Mouse (Mus musculus): Measurements from ENCODE around the gene Itpr1.

Itpr1 gene

DNA sequence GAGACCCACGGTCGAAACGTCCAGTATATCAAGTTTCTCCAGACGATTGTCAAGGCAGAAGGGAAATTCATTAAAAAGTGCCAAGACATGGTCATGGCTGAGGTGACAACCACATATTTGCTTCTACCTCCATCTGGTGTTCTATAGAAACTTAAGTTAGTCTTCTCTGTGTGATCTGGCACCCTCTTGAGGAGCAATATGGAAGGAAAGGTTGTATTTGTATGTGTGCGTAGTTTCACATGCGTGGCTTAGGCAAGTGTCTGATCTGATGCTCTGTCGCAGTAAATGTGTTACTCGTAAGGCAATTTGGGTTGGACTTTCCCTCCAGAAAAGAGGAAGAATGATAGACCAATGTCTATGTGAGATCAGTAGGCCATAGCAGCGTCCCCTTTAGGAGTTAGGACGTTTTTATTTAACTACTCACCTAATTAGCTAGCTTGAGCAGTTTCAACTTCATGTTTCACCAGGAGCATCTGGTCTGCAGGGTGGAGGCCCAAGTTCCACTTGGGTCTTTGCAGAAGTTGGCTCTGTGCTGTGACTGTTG, 188.6 kb downstream of the Itpr1 start:
- no peak for DNase-seq

DNA sequence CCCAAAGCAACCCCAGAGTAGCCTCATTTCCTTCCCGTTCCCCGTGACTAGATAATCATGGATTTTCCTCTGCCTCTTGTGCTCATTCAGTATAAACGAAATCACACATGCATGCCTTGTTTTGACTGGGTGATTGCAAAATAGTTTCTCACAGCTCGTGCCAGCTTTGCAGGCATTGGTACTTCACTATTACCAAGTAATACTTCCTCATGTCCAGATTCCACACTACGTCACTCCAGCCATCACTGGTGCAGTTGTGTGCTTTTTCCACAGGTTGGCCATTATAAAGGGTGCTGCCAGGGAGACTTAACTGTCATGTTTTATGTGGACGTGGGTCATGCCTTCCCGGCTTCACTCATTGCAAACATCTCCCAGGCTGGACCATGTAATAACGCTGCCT, 191.8 kb downstream of the Itpr1 start:
- no peak for DNase-seq

DNA sequence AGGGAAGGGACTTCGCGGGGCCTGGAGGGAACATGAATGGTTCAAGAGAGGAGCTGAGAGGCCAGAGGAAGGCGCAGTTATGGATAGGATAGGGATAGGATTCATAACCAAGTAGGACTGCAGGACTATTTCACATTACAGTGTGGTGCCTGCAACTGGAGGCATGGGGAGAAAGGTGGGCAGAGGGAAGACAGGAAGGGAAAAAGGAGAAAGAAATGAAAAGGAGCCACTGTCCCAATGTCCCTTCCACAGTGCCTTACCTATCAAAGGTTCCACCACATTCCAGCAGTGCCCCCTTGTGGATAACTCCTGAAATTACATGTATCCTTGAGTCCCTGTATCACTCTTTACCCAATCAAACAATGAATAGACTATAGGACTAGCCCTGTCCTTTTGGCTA, 195.2 kb downstream of the Itpr1 start:
- peak; percentile 49 to 64 for DNase-seq

DNA sequence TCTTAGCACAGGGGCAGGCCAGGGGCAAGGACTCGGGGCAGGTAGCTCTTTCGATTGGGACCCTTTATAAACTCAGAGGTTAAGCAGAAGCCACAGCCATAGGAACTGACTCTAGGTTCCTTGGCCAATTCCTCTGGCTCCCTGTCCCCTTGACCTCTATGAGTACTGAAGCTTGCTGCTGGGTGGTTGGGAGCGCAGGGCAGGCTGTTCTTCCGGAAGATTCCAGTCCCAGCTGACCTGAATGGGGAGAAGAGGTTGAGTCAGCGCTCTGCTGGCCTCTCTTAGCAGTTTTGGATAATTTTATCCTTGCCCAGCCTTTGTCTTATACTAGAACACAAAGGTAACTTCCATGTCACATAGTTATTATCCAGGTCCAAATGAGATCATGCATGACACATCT, 195.8 kb downstream of the Itpr1 start:
- DNase-seq, result no peak

DNA sequence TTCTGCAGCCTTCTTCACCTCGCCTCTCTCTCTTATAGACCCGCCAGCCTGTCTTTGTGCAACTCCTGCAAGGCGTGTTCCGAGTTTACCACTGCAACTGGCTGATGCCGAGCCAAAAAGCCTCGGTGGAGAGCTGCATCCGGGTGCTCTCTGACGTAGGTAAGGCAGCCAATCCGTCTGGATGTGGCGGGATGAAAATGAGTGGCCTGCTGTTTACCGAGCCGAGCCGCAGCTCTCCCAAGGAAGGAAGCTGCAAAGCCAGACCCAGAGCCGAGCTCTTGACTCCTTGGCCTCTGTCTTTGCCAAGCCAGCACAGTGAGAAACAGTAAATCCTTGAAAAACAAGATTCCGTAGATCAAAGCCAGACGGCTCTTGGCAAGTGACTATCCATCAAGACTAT, 197.9 kb downstream of the Itpr1 start:
- no peak for DNase-seq

DNA sequence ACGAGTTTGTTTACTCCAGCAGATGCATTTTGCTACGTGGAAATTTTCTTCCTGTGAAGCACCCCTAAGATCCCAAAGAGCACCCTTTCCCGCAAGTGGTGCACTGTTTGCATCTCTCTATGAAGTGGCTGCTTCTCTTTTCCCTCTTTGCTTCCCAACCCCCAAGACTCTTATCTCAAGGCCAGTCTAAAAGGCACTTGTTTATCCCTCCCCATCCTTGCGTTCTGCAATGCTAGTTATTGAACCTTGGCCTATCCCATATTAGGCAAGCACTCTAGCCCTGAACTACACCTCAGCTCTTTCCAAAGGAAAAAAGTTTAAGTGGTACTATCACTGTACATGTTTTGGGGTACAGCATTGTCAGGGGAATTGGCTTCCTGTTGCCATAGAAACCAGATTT, 198.3 kb downstream of the Itpr1 start:
- DNase-seq, result no peak

DNA sequence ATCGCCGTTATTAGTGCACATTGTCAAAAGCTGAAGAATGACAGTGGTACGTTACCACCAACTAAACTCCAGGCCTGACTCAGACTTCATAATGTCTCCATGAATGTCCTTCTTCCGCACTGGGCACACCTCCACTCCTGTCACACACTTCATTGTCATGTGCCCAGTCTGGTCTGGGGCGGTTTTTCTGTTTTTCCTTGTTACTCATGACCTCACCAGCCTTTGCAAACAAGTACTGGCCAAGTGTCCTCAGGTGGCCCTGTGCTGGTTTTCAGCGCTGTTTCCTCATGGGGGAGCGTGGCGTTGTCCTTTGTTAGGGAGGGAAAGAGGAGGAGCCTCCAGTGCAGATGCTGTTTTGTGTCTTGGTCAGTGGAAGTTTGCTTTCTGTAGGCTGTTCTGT, 200.1 kb downstream of the Itpr1 start:
- no peak for DNase-seq

DNA sequence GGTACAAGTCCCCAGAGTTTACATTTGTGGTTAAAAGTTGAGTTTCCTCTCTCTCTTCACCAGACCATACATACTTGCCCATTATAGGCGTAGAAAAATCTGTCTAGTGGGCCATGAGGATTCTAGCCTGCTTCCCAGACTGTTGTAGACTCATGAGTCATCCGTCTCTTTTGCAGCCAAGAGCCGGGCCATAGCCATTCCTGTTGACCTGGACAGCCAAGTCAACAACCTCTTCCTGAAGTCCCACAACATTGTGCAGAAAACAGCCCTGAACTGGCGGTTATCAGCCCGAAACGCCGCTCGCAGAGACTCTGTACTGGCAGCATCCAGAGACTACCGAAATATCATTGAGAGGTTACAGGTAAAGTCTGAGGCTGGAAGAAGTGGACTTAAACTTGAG, 200.7 kb downstream of the Itpr1 start:
- no peak for DNase-seq

DNA sequence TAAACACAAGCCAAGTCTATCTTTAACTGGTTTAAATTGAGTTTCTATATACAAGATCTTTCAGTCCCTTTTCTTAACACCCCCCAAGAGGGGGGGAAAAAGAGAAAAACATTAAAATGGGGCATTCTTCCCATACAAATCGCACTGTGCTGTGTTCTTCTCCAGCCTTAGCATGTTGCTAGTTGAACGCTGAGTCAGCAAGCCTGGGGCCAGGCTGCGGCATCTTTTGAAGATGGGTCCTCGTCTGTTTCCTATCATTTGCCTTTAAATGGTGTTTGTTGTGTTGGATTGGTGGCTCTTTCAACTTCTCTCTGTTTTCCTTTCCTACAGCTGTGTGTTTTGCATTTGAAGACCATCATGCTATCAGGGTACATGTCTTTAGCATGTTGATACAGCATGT, 203.0 kb downstream of the Itpr1 start:
- DNase-seq, result no peak

DNA sequence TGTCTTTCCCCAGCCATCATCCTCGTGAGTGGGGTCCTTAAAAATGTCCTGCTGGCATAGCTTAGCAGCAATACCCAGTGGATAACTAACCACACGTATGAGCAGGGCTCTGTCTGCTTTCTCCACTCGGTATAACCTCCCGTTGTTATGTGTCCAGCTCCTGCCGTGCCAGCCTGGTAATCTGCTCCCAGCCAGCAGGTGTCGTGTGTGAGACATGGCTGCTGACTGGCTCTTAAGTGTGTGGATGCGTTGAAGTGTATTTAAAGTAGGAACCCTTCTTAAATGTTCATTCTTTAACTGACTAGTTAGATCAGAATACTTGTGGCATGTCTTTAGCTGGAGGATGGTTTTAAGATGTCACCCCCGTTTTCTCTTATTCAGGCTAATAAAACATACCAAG, 204.6 kb downstream of the Itpr1 start:
- peak; percentile 78 to 85 for DNase-seq

DNA sequence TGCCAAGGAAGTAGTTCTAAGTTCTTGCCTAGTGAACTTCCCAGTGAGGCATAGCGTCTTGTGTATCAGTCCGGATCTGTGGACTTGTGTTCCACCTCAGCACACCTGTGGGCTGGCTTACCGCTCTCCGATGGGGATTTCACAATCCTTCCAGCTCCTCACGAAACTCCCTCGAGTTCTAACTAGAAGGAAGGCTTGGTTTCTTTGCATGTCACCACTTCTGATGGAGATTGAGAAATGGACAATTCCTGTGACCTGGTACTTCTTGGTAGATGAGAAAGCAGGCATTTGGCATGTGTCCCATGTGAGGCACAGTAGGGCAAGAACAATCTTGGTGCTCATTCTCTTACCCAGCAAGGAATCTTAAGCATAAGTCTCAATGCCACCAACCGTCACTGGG, 205.3 kb downstream of the Itpr1 start:
- no peak for DNase-seq

DNA sequence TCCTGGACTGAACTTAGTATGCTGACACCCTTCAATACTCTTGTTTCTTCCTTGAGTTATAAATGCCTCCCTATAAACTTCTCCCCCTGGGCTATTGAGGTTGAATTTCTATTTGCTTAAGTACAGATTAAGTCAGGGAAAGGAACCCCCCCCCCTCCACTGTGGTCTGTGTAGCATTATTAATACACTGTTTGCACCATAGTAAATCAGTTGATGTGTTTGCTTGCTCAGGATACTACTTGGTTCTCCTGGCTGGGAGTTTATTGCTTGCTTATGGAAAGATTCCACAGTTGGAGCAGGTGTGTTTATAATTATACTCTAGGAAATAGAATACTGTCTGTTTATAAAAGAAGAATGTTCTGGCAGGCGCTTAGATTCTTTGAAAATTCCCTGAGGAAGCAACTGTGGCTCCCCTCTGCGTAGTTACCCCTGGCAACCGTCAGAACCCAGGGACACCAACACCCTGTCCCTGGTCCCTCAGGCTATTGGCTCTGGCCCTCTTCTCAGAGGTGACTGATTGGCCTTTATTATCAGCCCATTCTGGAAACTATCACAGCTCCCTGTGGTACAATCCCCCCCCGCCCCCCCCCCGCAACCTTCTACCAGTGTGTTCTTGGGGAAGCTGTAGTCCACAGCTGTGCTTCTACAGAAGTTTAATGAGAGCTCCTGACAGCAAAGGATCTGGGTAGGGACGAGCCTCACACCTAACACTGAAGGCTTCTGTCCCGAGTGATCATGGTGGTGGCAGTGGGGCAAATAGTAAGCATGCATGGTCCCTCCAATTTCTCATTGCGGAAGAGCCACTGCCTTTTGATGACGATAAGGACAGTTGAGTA, 212.1 kb downstream of the Itpr1 start:
- DNase-seq, result no peak

DNA sequence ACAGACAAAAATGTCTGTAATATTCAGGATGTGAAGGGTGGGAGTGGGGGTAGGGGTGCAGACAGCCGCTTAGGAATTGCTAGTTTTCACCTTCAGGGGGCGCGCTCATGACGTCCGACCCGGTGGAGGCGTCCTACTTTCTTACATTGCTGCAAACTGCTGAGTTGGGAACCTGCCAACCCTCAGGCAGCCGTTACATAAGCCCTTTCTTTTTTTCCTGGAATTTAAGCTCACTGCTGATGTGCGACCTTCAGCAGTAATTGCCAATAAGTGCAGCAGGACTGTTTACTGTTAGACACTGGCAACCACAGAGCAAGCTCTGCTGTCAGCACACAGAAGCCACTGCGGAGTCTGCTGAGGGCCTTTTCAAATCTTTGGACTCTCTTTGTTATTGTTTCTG, 213.9 kb downstream of the Itpr1 start:
- DNase-seq, result peak; percentile 91 to 93

DNA sequence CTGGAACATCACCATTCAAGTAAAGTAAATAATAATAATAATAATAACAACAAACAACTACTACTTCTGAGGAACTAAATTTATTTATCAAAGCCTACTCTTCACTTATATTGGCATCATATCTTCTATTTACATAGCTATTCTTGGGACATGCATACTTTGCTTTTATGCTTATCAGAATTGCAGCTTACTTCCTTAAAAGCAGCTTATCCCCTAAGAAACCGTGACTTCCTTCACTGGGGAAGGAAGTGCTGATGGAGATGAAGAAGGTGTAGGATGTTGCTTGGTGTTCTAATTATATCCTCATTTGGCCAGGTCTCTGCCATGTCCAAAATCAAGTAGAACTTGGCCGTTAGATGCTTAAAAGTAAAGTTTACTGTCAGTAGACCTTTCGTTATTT, 215.5 kb downstream of the Itpr1 start:
- DNase-seq, result no peak

DNA sequence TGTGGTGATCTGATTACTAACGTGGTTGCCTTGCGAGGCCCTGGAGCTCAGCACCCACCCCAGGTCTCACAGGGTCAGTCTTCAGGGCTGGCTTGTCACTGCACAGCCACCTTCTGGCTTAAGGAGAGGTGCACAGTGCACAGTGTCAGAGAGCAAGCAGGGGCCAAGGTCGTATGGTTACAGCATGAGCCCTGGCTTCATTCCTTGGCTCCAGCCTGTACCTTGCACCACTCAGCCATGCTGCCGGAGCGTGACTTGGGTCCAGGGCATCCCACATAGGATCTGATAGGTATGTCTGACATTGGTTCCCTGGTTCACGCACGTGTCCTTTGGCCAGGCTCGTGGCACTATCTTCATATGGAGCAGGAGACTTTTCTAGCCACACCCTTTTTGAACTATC, 217.1 kb downstream of the Itpr1 start:
- no peak for DNase-seq

DNA sequence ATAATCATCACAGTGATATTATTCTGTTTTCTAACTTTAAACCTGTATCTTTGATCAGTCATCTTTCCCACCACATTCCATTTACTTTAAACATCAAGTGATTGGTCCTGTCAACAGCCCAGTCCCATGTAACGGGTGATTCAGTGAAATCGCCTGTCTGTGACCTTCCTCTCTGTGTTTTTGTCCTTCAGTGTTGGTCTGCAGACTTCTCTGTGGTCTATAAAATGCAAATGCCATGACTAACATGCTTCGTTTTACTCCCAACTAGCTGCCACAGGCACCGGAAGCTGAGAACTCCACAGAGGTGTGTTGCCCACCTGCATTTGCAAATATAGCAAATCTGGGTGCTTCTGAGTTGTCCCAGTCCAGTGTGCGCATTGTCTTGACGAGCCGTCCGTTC, 218.3 kb downstream of the Itpr1 start:
- no peak for DNase-seq

DNA sequence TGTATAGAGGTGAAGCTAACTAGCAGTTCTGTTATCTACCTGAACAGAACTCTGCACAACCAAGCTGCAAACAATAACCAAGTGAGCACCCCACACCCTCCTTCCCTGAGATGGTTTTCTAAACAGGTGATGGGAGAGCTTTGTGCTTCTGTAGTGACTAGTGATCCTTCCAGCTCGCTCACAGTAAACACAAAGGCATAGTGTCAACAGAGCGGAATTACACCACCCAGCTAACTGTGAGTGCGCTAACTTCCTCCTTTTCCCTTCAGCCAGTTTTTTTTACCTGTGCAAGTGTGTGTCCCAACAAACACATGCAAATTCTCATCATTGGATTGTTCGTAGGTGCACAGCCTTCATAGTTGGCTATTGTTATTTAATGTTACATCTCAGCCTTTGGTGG, 219.9 kb downstream of the Itpr1 start:
- no peak for DNase-seq

DNA sequence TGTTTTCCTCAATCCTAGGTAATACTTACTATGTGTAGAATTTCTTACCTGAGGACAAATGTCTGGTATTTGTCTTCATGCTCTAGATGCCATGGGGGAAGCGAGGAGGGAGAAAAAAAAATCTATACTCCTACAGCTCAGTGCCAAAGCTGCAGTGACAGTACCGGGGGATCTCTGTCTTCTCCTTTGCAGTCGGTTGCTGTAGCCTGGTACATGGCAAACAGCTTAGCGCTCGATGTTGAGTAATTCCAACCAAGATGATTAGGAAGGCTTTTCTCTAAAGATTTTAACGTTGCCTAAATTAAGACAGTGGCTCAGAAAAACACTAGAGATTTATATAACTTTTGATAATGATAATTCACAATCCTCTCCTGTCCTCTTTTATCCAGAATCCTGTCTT, 221.9 kb downstream of the Itpr1 start:
- no peak for DNase-seq

DNA sequence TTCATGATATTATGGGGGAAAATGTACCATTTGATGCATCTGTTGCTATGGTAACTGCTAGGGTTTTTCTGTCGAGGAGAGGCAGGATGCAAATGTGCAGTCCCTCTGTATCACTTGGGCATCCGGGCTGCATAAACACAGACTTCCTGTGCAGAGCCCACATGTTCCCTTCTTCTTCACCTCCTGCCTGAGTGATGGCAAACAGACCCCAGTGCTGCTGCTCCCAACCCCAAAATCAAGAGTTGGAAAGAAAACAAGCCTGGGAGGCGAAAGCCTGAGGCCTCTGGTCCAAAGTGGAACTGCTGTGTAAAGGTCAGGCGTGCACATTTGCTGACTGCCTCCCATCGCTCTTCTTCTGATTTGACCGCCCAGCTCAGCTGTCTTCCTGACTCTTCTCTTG, 222.6 kb downstream of the Itpr1 start:
- DNase-seq, result no peak

DNA sequence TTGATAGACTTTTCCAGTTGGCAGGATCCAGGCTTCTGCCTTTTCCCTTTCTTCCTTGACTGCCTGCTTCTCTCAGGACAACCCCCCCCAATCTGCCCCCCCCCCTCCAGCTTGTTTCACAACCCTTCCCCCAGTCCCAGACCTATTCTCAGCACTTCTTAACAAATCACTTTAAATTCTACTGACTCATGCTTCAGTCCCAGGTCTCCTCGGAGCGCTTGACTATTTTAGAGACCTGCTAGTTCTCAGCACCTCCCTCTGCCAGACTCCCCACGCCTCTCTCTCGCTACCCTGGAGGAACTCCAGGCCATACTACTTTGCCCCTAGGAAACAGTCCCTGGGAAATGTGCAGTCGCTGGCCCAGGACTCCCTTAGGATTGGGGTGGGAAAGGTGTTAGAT, 223.7 kb downstream of the Itpr1 start:
- DNase-seq, result no peak

DNA sequence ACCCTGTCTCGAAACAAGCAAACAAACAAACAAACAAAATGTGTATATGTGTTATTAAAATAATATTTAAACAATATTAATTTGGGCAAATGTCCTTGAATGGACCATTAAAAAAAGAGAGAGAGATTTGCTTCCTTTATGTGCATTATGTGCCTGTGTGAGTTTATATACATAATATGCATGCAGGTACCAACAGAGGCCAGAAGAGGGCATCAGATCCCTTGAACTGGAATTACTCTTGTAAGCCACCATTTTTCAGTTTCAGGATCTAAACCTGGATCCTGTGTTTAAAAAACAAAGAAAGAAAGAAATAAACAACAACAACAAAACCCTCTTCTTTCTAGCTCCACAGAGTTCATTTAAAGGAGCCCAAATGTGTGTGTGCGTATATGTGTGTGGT, 228.4 kb downstream of the Itpr1 start:
- DNase-seq, result no peak

DNA sequence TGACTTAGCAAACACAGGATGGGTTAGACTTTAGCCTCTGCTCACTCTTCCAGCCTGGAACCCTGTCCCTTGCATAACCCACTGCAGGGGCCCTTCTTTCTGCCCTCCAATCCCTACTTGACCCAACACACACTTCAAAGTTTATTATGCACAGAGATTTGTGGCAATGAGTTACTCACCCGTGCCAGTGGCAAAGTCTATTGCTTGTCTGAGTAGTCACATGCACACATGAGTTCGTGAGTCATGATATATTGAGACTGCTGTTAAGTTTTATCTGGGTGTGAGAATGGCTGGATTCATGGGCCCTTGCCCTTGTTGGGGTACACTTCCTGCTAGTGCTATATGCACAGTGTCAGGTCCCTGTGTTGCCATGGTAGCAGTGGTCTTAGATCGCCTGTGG, 229.4 kb downstream of the Itpr1 start:
- DNase-seq, result no peak

DNA sequence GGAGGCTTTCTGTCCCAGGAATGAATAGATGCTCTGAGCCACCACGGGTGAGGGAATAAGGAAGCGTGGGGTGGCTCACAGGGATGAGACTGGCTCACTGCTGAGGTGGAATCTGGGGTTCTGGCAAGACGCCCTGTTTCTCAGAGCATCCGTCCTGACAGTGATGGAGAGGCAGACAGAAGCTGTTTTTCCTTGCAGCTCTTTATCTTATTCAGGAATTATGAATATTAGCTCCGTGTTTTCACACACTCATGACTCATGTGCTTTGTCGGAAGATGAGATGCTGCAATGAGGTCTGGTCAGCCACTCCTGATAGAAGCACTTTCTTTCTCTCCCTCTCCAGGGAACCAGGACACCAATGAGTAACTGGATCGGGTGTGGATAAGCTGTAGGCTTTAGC, 231.5 kb downstream of the Itpr1 start:
- peak; percentile 51 to 67 for DNase-seq

DNA sequence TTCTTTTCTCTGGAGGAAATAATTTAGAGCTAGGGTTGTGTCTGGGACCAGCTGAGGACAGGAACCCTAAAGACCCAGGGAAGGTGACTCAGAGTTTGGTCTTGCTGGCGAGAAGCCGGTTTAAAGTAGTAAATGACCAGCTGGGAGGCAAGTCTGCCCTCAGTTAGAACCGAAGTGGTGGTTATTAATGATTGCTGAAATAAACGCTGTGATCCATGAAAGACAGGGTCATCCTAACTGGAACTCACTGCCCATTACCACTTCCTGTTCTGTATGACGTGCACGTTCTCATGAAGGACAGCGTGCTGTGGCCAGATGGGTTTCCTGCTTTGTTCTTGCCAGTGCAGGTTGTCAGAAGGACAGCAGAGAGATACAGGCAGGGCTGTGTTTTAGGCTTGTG, 232.1 kb downstream of the Itpr1 start:
- DNase-seq, result no peak

DNA sequence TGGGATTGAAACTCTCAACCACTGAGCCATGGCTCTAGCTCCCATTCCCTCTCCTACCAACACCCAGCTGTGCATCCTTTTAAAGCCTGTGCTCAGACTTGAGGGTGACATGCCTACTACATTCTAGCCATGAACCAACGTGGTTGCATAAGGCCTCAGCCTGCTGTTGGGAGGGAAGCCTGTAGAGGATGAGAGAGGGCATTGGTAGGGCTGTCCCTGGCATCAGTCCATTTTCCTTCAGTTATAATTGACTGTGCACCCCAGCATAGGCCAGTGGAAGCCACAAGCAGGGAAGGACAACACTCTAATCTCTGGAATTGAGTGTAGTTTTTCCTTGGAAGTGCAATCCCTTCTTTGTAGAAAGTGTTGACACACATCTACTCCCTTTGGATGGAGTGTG, 233.9 kb downstream of the Itpr1 start:
- DNase-seq, result no peak
